Mouse (Mus musculus) testis, adult 2 months (tissue): ENCODE results near the gene Tnrc6b.

ENCODE experiments used
- CTCF ChIP-seq: fragments of 200-500 bp; IDR thresholded peaks from 2 replicates; pipeline ENCODE4 v1.5.1; 2012; ENCODE audit warnings: low read depth, mild to moderate bottlenecking, inconsistent platforms, low read length, moderate library complexity; ENCODE audit not compliant: control insufficient read depth, insufficient read depth, insufficient replicate concordance
- POLR2A ChIP-seq: fragments of 200-500 bp; IDR thresholded peaks from 2 replicates; pipeline ENCODE4 v1.6.1; 2012; ENCODE audit warnings: low read depth, mild to moderate bottlenecking, inconsistent platforms, low read length, moderate library complexity; ENCODE audit not compliant: control insufficient read depth

GRCm38 (mm10) chr15:80735300-80735699, 24.2 kb downstream of the Tnrc6b start:
- TF ChIP-seq POLR2A (no peak), CTCF (no peak)
